Mouse (Mus musculus) hindbrain, embryonic 13.5 days (tissue): ENCODE results near the gene Ogfrl1. TPM values are rescaled to one million over a fixed set of nuclear protein-coding genes. Genes with fewer than 3 reads are reported as not detected.

ENCODE experiments used
- ATAC-seq: fragments of 200-750 bp; cut with Nextera tagmentation; 2 replicates; pipeline ENCODE4 v1.8.0; 2017; ENCODE audit warnings: moderate TSS enrichment; ENCODE audit not compliant: low FRiP score
- H3K27ac ChIP-seq: fragments of 300-500 bp; sonication (generic); 2 replicates; pipeline ENCODE4 v1.5.1; 2015; ENCODE audit warnings: inconsistent platforms, mild to moderate bottlenecking, moderate library complexity
- H3K27me3 ChIP-seq: fragments of 300-500 bp; sonication (generic); 2 replicates; pipeline ENCODE4 v1.6.1; 2015; ENCODE audit warnings: mild to moderate bottlenecking, inconsistent platforms
- H3K36me3 ChIP-seq: fragments of 300-500 bp; sonication (generic); 2 replicates; pipeline ENCODE4 v1.6.1; 2015; ENCODE audit warnings: mild to moderate bottlenecking, inconsistent platforms
- H3K4me1 ChIP-seq: fragments of 300-500 bp; sonication (generic); replicated peaks from 2 replicates; pipeline ENCODE4 v1.6.1; 2015; ENCODE audit warnings: inconsistent platforms
- H3K4me2 ChIP-seq: fragments of 300-500 bp; sonication (generic); 2 replicates; pipeline ENCODE4 v1.6.1; 2015; ENCODE audit warnings: inconsistent platforms, mild to moderate bottlenecking, moderate library complexity
- H3K4me3 ChIP-seq: fragments of 300-500 bp; sonication (generic); 2 replicates; pipeline ENCODE4 v1.5.1; 2015; ENCODE audit warnings: mild to moderate bottlenecking, inconsistent platforms
- H3K9ac ChIP-seq: fragments of 300-500 bp; sonication (generic); 2 replicates; pipeline ENCODE4 v1.6.1; 2015; ENCODE audit warnings: mild to moderate bottlenecking, inconsistent platforms
- H3K9me3 ChIP-seq: fragments of 300-500 bp; sonication (generic); 2 replicates; pipeline ENCODE4 v1.6.1; 2016; ENCODE audit warnings: inconsistent platforms
- WGBS: fragments of 180-500 bp; shearing (Covaris S2); methylation state at CpG from one replicate; pipeline ENCODE4 v1.1.7; 2015; 5-methylcytosine and 5-hydroxymethylcytosine counted together
- polyA plus RNA-seq: library from polyadenylated mRNA; unstranded; fragments of >200 nt; fragmentation: Nextera tagmentation; extraction: Ambion mirVana; gene quantifications from 2 replicates; pipeline ENCODE4 v1.2.1, GENCODE M21; 2015

Gene Ogfrl1
- polyA plus RNA-seq, 1 experiment from 2014 or later = 13.9 TPM

DNA sequence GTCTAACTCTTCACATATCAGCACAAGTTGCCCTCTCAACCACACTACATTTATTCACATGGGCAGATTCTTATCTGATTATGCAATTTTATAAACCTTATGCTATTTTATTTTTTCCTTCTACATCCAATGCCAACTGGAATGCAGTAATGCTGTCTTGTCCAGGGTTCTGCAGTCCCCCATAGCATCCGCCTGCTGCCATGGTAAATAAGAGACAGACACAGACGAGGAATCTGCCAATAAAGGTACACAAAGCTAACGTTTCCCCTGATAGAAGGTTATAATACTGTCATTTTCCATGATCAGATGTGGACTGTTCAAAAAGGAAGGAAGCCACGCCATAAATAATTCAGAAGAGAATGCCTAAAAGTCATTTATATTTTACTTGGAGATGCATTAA is 54.7 kb downstream of the Ogfrl1 start:
- H3K4me3 ChIP-seq = no peak overlapping the region
- WGBS = 70% methylated on average over 4 of the region's 4 CpGs
- no peak overlapping the region for H3K27ac ChIP-seq
- no peaks in the 10 kb centered on the region for H3K4me1 ChIP-seq
- no peak overlapping the region for H3K4me2 ChIP-seq
- no peak overlapping the region for H3K9ac ChIP-seq
- no peaks in the 10 kb centered on the region for H3K9me3 ChIP-seq
- H3K27me3 ChIP-seq = no peaks in the 10 kb centered on the region
- ATAC-seq = no peak
- H3K36me3 ChIP-seq = no peaks in the 10 kb centered on the region

GRCm38 (mm10) chr1:23342224-23342623 is 55.3 kb downstream of the Ogfrl1 start:
- Histone ChIP-seq H3K4me3 (no peak overlapping the region), H3K27me3 (no peaks in the 10 kb centered on the region), H3K9ac (no peak overlapping the region), H3K4me2 (no peak overlapping the region), H3K27ac (no peak overlapping the region), H3K36me3 (no peaks in the 10 kb centered on the region), H3K4me1 (no peaks in the 10 kb centered on the region), H3K9me3 (no peaks in the 10 kb centered on the region)
- no peak for ATAC-seq
- 74% methylated on average over 3 of the region's 3 CpGs for WGBS

DNA sequence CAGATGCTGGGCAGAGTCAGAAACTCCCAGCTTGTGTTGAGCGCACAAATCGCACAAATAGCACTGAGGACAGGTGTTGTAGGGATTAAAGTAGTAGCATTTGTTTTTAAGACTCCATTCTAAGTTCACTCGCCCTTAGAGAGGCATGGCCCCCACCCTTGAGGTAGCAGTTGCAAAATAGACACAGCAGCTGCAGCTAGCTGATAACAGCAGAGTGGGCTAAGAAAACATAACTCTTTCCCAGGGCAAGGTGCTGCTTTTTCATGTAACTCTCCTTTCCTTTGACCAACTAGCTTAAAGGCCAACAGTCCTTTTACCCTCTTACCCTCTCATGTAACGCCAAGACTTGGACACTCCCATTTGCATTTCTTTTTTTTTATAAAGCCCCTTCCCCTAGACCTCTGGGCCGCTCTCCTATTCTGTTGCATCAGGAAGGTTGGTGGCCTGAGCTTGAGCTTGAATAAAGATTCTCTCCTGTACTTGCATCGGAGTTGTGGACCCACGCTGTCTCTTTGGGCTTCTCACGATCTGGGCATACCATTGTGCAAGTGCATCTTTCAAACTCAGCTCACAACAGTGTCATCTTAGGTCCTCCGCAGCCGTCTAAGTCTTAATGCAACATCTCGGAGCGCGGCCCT is 61.7 kb downstream of the Ogfrl1 start:
- Histone ChIP-seq H3K27ac (no peak overlapping the region), H3K4me1 (no peaks in the 10 kb centered on the region), H3K36me3 (no peaks in the 10 kb centered on the region), H3K4me3 (no peak overlapping the region), H3K9ac (no peak overlapping the region), H3K27me3 (no peaks in the 10 kb centered on the region), H3K4me2 (no peak overlapping the region), H3K9me3 (no peaks in the 10 kb centered on the region)
- WGBS = 91% methylated on average over 13 of the region's 13 CpGs
- no peak for ATAC-seq

DNA sequence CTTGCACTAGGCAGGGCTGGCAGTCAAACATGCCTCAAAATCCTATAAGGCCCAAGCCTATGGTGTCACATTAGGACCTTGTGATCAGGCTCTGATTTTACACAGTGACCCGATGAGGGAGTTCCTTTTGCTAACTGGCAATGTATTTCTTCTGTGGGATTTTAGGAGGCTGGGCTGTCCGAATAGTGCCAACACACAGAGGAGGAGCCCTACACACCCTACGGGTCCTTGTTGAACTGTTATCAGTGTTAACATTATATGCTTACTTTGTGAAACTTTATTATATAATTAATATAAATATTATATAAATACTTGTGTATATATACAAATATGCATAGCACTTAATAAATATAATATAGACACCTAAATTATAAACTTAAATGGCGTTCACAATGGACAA is 62.5 kb downstream of the Ogfrl1 start:
- H3K4me2 ChIP-seq = no peak overlapping the region
- H3K9me3 ChIP-seq = no peaks in the 10 kb centered on the region
- no peak overlapping the region for H3K9ac ChIP-seq
- no peak overlapping the region for H3K4me3 ChIP-seq
- H3K36me3 ChIP-seq = no peaks in the 10 kb centered on the region
- 93% methylated on average over 4 of the region's 4 CpGs for WGBS
- H3K4me1 ChIP-seq = no peaks in the 10 kb centered on the region
- ATAC-seq = no peak
- no peaks in the 10 kb centered on the region for H3K27me3 ChIP-seq
- no peak overlapping the region for H3K27ac ChIP-seq

DNA sequence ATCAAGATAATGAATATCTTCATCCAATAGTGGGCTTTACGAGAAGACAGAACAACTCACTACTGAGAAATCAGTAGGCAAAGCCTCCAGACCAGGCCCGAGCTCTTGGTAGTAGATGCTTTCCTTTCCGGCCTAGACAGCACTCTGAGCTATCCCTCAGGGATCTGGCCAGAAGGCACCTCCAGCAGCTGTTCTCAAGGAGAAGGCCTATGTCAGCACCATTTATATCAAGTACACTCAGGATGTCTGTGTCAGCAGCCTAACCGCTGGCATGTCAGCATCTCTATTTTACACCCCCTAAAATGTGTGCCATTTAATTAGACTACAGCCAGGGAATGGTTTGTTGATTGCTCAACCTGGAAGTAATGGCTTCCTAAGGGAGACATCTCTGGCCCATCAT is 65.4 kb downstream of the Ogfrl1 start:
- Histone ChIP-seq H3K27me3 (no peaks in the 10 kb centered on the region), H3K9ac (no peak overlapping the region), H3K36me3 (no peaks in the 10 kb centered on the region), H3K9me3 (no peaks in the 10 kb centered on the region), H3K4me3 (no peak overlapping the region), H3K4me2 (no peak overlapping the region), H3K27ac (no peak overlapping the region), H3K4me1 (no peaks in the 10 kb centered on the region)
- no peak for ATAC-seq
- WGBS = 76% methylated on average over 4 of the region's 4 CpGs

GRCm38 (mm10) chr1:23325160-23325559 is 72.4 kb downstream of the Ogfrl1 start:
- H3K4me3 ChIP-seq = no peak overlapping the region
- H3K4me1 ChIP-seq = peaks cover 7% of the 10 kb centered on the region; the same call in 1 of the 2 replicates
- ATAC-seq = no peak
- H3K27me3 ChIP-seq = no peaks in the 10 kb centered on the region
- WGBS = 89% methylated on average over 7 of the region's 7 CpGs
- no peaks in the 10 kb centered on the region for H3K36me3 ChIP-seq
- no peak overlapping the region for H3K4me2 ChIP-seq
- H3K9ac ChIP-seq = no peak overlapping the region
- H3K9me3 ChIP-seq = no peaks in the 10 kb centered on the region
- H3K27ac ChIP-seq = no peak overlapping the region

DNA sequence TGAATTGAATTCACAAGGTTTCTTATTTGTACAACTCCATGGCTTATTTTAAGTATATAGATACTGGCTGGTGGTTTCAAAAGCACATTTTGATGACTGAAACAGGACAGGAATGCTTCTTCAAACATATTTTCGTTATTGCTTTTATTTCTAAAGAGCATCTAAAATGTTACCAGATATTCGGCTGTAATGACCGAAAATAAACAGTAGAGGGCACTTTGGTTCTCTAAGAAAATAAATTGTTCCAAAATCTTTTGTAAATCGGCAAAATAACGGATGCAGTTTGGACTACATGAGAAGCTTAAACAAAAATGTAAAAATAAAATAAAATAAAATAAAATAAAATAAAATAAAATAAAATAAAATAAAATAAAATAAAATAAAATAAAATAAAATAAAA is 73.3 kb downstream of the Ogfrl1 start:
- no peak overlapping the region for H3K9ac ChIP-seq
- H3K4me1 ChIP-seq = peaks cover 7% of the 10 kb centered on the region; the same call in 1 of the 2 replicates
- H3K36me3 ChIP-seq = no peaks in the 10 kb centered on the region
- WGBS = 24% methylated on average over 5 of the region's 5 CpGs
- no peaks in the 10 kb centered on the region for H3K9me3 ChIP-seq
- no peak overlapping the region for H3K4me3 ChIP-seq
- no peaks in the 10 kb centered on the region for H3K27me3 ChIP-seq
- no peak overlapping the region for H3K27ac ChIP-seq
- no peak overlapping the region for H3K4me2 ChIP-seq
- no peak for ATAC-seq

DNA sequence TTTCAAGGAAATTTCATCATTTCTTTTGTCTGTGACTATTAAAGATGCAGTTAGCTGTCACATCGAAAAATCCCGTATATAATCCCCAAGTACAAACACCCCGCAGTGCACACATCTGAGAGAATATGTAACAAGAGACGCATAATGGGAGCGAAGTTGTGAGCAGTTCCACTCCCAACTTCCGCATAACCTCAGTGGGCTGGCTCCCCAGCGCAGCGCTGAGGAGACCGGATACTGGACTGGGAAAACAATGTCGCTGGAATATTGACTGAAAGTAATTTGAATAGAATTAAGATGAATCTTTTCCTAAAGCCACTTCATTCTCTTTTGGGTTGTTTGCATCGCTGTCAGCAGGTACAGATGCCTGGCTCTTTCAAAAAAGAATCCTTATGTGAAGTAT is 74.3 kb downstream of the Ogfrl1 start:
- Histone ChIP-seq H3K4me2 (no peak overlapping the region), H3K27ac (no peak overlapping the region), H3K4me1 (peaks cover 7% of the 10 kb centered on the region; the same call in 1 of the 2 replicates), H3K36me3 (no peaks in the 10 kb centered on the region), H3K27me3 (no peaks in the 10 kb centered on the region), H3K9me3 (no peaks in the 10 kb centered on the region), H3K4me3 (no peak overlapping the region), H3K9ac (no peak overlapping the region)
- WGBS = 79% methylated on average over 11 of the region's 11 CpGs
- no peak for ATAC-seq

DNA sequence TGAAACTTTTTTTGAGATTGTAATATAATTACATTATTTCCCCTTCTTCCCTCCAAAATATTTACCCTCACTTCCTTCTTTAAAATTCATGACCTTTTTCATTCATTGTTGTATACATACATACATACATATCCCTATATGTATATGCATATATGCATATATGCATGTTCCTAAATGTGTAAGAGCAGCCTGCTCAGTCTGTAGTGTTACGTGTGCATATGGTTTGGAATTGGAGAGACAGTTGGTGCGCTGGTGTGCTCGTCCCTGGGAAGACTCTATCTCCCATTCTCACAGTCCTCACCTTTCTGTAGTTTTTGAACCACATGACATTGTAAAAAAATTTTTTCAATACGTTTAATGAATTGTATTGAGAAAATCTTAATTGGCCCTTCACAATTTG is 75.4 kb downstream of the Ogfrl1 start:
- Histone ChIP-seq H3K4me1 (peaks cover 7% of the 10 kb centered on the region; the same call in 1 of the 2 replicates), H3K27ac (no peak overlapping the region), H3K4me3 (no peak overlapping the region), H3K4me2 (no peak overlapping the region), H3K36me3 (no peaks in the 10 kb centered on the region), H3K27me3 (no peaks in the 10 kb centered on the region), H3K9me3 (no peaks in the 10 kb centered on the region), H3K9ac (no peak overlapping the region)
- no peak for ATAC-seq
- WGBS = 87% methylated on average over 4 of the region's 4 CpGs

DNA sequence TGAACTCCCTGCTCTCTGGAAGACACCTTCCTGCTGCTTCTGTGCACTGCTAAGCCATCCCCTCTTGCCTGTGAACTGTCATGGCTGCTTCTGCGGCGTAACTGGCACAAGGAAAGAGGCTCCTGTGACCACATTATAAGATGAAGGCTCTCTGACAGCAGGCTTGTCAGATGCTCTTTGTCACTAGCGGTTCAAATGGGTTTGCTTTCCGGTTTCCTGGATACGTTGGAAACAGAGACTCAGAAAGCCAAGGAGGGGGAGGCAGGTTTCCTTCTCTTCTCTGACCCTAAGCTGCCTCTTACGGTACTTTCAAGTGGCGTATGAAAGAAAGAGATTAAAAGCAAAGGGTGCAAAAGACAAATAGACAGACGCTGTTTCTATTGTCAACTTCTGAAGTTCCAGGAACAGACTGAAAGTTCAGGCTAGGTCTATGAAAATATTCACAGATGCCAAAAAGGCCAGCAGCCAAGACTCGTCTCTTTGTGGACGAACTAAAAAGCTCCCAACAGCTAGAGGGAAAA is 76.2 kb downstream of the Ogfrl1 start:
- H3K4me1 ChIP-seq = peaks cover 7% of the 10 kb centered on the region; the same call in 1 of the 2 replicates
- no peaks in the 10 kb centered on the region for H3K36me3 ChIP-seq
- no peak overlapping the region for H3K9ac ChIP-seq
- H3K27me3 ChIP-seq = no peaks in the 10 kb centered on the region
- WGBS = 36% methylated on average over 10 of the region's 10 CpGs
- H3K4me3 ChIP-seq = no peak overlapping the region
- H3K27ac ChIP-seq = peak overlapping the region; percentile 24; the same call in 1 of the 2 replicates
- H3K9me3 ChIP-seq = no peaks in the 10 kb centered on the region
- H3K4me2 ChIP-seq = peak overlapping the region; percentile 31
- ATAC-seq = peak; percentile 72

DNA sequence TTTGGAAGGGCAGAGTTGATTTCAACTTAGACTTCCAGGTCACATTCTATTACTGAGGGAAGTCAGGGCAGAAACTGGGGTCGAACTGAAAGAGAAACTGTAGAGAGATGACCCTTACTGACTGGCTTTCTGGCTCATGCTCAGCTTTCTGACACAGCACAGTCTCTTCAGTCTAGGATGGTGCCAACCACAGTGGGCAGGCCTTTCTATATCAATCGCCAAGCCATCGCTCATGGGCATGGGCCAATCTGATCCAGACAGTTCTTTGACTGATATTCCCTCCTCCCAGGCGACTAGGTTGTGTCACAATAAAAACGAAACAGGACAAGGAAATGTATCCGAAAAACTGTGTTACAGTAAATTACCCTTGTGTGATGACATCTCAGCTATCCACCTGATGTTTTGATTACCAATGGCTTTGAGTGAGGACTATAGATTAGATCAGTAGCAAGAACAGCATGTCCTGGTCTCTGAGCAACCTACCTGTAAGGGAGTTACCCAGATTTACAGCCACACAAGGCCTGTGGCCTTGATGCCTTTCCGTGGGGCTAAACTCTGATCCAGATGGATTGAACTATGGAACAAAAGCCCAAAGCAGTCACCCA is 76.9 kb downstream of the Ogfrl1 start:
- ATAC-seq = 0 out of 2 replicates have a peak, but pooled peaks have one; percentile 4
- WGBS = 92% methylated on average over 7 of the region's 7 CpGs
- no peaks in the 10 kb centered on the region for H3K36me3 ChIP-seq

More for the DNA sequence above, 76.9 kb downstream of the Ogfrl1 start:
- H3K27ac ChIP-seq = no peak overlapping the region
- H3K4me1 ChIP-seq = peaks cover 7% of the 10 kb centered on the region; the same call in 1 of the 2 replicates
- H3K4me2 ChIP-seq = no peak overlapping the region
- H3K27me3 ChIP-seq = no peaks in the 10 kb centered on the region
- no peak overlapping the region for H3K4me3 ChIP-seq
- H3K9ac ChIP-seq = no peak overlapping the region
- no peaks in the 10 kb centered on the region for H3K9me3 ChIP-seq
